Mouse (Mus musculus): Measurements from ENCODE around the gene Abca13. TPM values are rescaled to one million over a fixed set of nuclear protein-coding genes. Genes with fewer than 3 reads are reported as not detected.

Abca13 gene
- polyA plus RNA-seq, 2 experiments = 0.10 to 0.11 TPM

DNA sequence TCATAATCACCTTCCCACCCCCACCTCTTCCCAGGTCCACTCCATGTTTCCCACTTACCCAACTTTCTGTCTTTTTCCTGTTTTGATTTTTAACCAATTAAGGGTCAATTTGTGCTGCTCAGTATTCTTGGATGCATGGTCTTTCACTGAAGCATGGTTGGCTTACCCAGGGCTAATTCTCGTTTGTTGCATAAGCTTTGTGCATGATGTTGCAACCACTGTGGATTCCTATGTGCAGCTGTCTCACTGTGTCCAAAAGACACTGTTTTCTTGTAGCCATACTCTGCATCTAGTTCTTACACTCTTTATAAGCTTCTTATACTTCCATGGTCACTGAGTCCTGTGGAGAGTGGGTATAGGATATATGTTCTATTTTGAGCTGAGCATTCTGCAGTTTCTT lies 477.7 kb downstream of the Abca13 start:
- no peak for ATAC-seq (ENCODE audit: insufficient read depth)
- no peak overlapping the region for H3K9ac ChIP-seq (replicated peaks)
- H3K9me3 ChIP-seq (ENCODE audit: control insufficient read depth, low read length) = no peaks in the 10 kb centered on the region
- H3K4me3 ChIP-seq (ENCODE audit: insufficient read depth in 1 of 2, low read depth in 2 of 2, low read length in 2 of 2) = no peak overlapping the region
- no peak for DNase-seq (ENCODE audit: low read depth in 3 of 3, low spot score in 3 of 3)
- no peak overlapping the region for H3K27ac ChIP-seq
- TF ChIP-seq CTCF (IDR thresholded peaks at IDR 0.05; ENCODE audit: low read depth) = no peak
- no peak for TF ChIP-seq EP300 (IDR thresholded peaks at IDR 0.05; ENCODE audit: low read depth)
- WGBS (ENCODE audit: insufficient replicate concordance) = 28% methylated on average over 1 of the region's 1 CpGs
- H3K36me3 ChIP-seq (replicated peaks; ENCODE audit: control insufficient read depth, insufficient read depth, low read depth) = no peaks in the 10 kb centered on the region
- no peaks in the 10 kb centered on the region for H3K4me1 ChIP-seq (replicated peaks; ENCODE audit: control insufficient read depth in 2 of 2, insufficient read depth in 2 of 2, low read length in 1 of 2)
- H3K27me3 ChIP-seq (ENCODE audit: control insufficient read depth, insufficient read depth, low read length) = no peaks in the 10 kb centered on the region
- no peak overlapping the region for H3K4me2 ChIP-seq (ENCODE audit: low read depth)

DNA sequence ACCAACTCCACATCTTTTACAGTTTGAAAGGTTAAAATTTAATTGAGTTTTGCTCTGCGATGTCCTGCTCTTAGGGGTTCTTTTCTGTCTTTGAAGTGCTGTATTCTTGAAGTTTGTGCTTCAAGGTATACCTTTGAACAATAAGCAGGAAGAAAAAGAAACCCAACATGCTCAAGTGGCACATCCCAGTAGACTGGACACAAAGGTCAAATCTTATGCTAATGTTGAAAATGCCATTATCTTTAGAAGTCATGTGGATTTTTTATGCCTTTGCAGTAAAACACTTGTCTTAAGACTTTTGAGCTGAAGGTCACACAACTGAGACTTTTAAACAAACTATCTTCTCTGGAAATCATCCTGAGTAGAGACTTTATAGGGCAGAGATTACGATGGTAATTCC lies 493.2 kb downstream of the Abca13 start:
- 55% methylated on average over 2 of the region's 2 CpGs for whole genome bisulfite sequencing (ENCODE audit: insufficient replicate concordance)
- H3K27ac ChIP-seq = no peak overlapping the region
- H3K36me3 ChIP-seq (replicated peaks; ENCODE audit: control insufficient read depth, insufficient read depth, low read depth) = no peaks in the 10 kb centered on the region
- no peak overlapping the region for H3K4me2 ChIP-seq (ENCODE audit: low read depth)
- ATAC-seq (ENCODE audit: insufficient read depth) = no peak
- H3K9me3 ChIP-seq (ENCODE audit: control insufficient read depth, low read length) = no peaks in the 10 kb centered on the region
- H3K9ac ChIP-seq (replicated peaks) = no peak overlapping the region
- H3K4me1 ChIP-seq (replicated peaks; ENCODE audit: control insufficient read depth in 2 of 2, insufficient read depth in 2 of 2, low read length in 1 of 2) = no peaks in the 10 kb centered on the region
- DNase-seq (ENCODE audit: low read depth in 3 of 3, low spot score in 3 of 3) = no peak
- no peaks in the 10 kb centered on the region for H3K27me3 ChIP-seq (ENCODE audit: control insufficient read depth, insufficient read depth, low read length)
- H3K4me3 ChIP-seq (ENCODE audit: insufficient read depth in 1 of 2, low read depth in 2 of 2, low read length in 2 of 2) = no peak overlapping the region
- TF ChIP-seq CTCF (IDR thresholded peaks at IDR 0.05; ENCODE audit: low read depth) = no peak
- no peak for TF ChIP-seq EP300 (IDR thresholded peaks at IDR 0.05; ENCODE audit: low read depth)

DNA sequence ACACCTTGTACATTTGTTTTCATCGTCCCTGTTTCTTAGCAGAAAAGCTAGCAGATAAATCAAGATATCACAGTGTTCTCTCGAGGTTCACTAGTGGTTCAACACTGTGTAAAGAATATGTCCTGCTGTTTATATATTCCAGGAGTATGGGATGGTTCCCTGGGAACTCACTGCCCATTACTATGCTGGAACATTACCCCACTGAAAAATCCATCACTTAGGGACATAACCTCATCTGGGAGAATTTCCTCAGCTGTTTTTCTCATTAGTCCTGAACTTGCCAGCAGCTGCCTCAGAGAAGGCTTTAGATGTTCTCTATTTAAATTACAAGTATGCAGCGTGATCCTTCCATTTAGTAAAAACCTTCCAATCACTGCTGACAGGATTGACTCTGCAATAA lies 513.4 kb downstream of the Abca13 start:
- no peak for TF ChIP-seq EP300 (IDR thresholded peaks at IDR 0.05; ENCODE audit: low read depth)
- no peak for TF ChIP-seq CTCF (IDR thresholded peaks at IDR 0.05; ENCODE audit: low read depth)
- Histone ChIP-seq H3K9ac (replicated peaks) (no peak overlapping the region), H3K4me1 (replicated peaks; ENCODE audit: control insufficient read depth in 2 of 2, insufficient read depth in 2 of 2, low read length in 1 of 2) (no peaks in the 10 kb centered on the region), H3K27me3 (ENCODE audit: control insufficient read depth, insufficient read depth, low read length) (no peaks in the 10 kb centered on the region), H3K4me2 (ENCODE audit: low read depth) (no peak overlapping the region), H3K4me3 (ENCODE audit: insufficient read depth in 1 of 2, low read depth in 2 of 2, low read length in 2 of 2) (no peak overlapping the region), H3K27ac (no peak overlapping the region), H3K9me3 (ENCODE audit: control insufficient read depth, low read length) (no peaks in the 10 kb centered on the region), H3K36me3 (replicated peaks; ENCODE audit: control insufficient read depth, insufficient read depth, low read depth) (no peaks in the 10 kb centered on the region)
- no peak for ATAC-seq (ENCODE audit: insufficient read depth)
- no peak for DNase-seq (ENCODE audit: low read depth in 3 of 3, low spot score in 3 of 3)
- WGBS (ENCODE audit: insufficient replicate concordance) = 32% methylated on average over 3 of the region's 3 CpGs

GRCm38 (mm10) chr11:9727810-9728490 lies 536.2 kb downstream of the Abca13 start:
- no peaks in the 10 kb centered on the region for H3K27me3 ChIP-seq (ENCODE audit: control insufficient read depth, insufficient read depth, low read length)
- H3K4me2 ChIP-seq (ENCODE audit: low read depth) = no peak overlapping the region
- TF ChIP-seq CTCF (IDR thresholded peaks at IDR 0.05; ENCODE audit: low read depth) (no peak), EP300 (IDR thresholded peaks at IDR 0.05; ENCODE audit: low read depth) (no peak)
- no peak overlapping the region for H3K9ac ChIP-seq (replicated peaks)
- H3K27ac ChIP-seq = no peak overlapping the region
- no peak overlapping the region for H3K4me3 ChIP-seq (ENCODE audit: insufficient read depth in 1 of 2, low read depth in 2 of 2, low read length in 2 of 2)
- DNase-seq (ENCODE audit: low read depth in 3 of 3, low spot score in 3 of 3) (no peak), ATAC-seq (ENCODE audit: insufficient read depth) (no peak)
- no peaks in the 10 kb centered on the region for H3K9me3 ChIP-seq (ENCODE audit: control insufficient read depth, low read length)
- no peaks in the 10 kb centered on the region for H3K36me3 ChIP-seq (replicated peaks; ENCODE audit: control insufficient read depth, insufficient read depth, low read depth)
- 55% methylated on average over 2 of the region's 2 CpGs for WGBS (ENCODE audit: insufficient replicate concordance)
- no peaks in the 10 kb centered on the region for H3K4me1 ChIP-seq (replicated peaks; ENCODE audit: control insufficient read depth in 2 of 2, insufficient read depth in 2 of 2, low read length in 1 of 2)

GRCm38 (mm10) chr11:9731300-9731699 lies 539.6 kb downstream of the Abca13 start:
- no peak overlapping the region for H3K9ac ChIP-seq (replicated peaks)
- ATAC-seq (ENCODE audit: insufficient read depth) (no peak), DNase-seq (ENCODE audit: low read depth in 3 of 3, low spot score in 3 of 3) (no peak)
- TF ChIP-seq CTCF (IDR thresholded peaks at IDR 0.05; ENCODE audit: low read depth) (no peak), EP300 (IDR thresholded peaks at IDR 0.05; ENCODE audit: low read depth) (no peak)
- no peaks in the 10 kb centered on the region for H3K4me1 ChIP-seq (replicated peaks; ENCODE audit: control insufficient read depth in 2 of 2, insufficient read depth in 2 of 2, low read length in 1 of 2)
- H3K36me3 ChIP-seq (replicated peaks; ENCODE audit: control insufficient read depth, insufficient read depth, low read depth) = no peaks in the 10 kb centered on the region
- no peak overlapping the region for H3K4me2 ChIP-seq (ENCODE audit: low read depth)
- H3K27ac ChIP-seq = no peak overlapping the region
- no peaks in the 10 kb centered on the region for H3K27me3 ChIP-seq (ENCODE audit: control insufficient read depth, insufficient read depth, low read length)
- WGBS (ENCODE audit: insufficient replicate concordance) = 54% methylated on average over 1 of the region's 1 CpGs
- no peak overlapping the region for H3K4me3 ChIP-seq (ENCODE audit: insufficient read depth in 1 of 2, low read depth in 2 of 2, low read length in 2 of 2)
- H3K9me3 ChIP-seq (ENCODE audit: control insufficient read depth, low read length) = no peaks in the 10 kb centered on the region

Other genes starting within 250 kb of the Abca13 start
- gene Pkd1l1, start 218.7 kb upstream of the Abca13 start, polyA plus RNA-seq (2012; rRNA removed) = 0.22 and 0.23 TPM in 2 replicates
- gene Pkd1l1, start 218.7 kb upstream of the Abca13 start, polyA plus RNA-seq (2014; fragmentation: Nextera tagmentation; extraction: Ambion mirVana) = 0.08 and 0.11 TPM in 2 replicates
- 6.7 and 7.8 TPM in 2 replicates for gene Hus1, start 180.8 kb upstream of the Abca13 start, polyA plus RNA-seq (2012; rRNA removed)
- 8.8 and 9.6 TPM in 2 replicates for gene Hus1, start 180.8 kb upstream of the Abca13 start, polyA plus RNA-seq (2014; fragmentation: Nextera tagmentation; extraction: Ambion mirVana)
- gene Gm11992, start 143.3 kb upstream of the Abca13 start, polyA plus RNA-seq (2012; rRNA removed) = 0.04 and 0.10 TPM in 2 replicates
- 0.09 TPM in 2 replicates for gene Gm11992, start 143.3 kb upstream of the Abca13 start, polyA plus RNA-seq (2014; fragmentation: Nextera tagmentation; extraction: Ambion mirVana)
- not detected in 2 replicates for gene Sun3, start 143.0 kb upstream of the Abca13 start, polyA plus RNA-seq (2012; rRNA removed)
- not detected in 2 replicates for gene Sun3, start 143.0 kb upstream of the Abca13 start, polyA plus RNA-seq (2014; fragmentation: Nextera tagmentation; extraction: Ambion mirVana)
- 1.1 TPM in 2 replicates for gene Upp1, start 73.8 kb upstream of the Abca13 start, polyA plus RNA-seq (2012; rRNA removed)
- gene Upp1, start 73.8 kb upstream of the Abca13 start, polyA plus RNA-seq (2014; fragmentation: Nextera tagmentation; extraction: Ambion mirVana) = 1.4 and 1.8 TPM in 2 replicates

Measured in liver, embryonic 14.5 days (tissue).